Comparison of ENCODE assay signal across 18 mouse cellular contexts in genomic region chr11:51823271-51823670, GRCm38 (mm10). TPM values are rescaled to one million over a fixed set of nuclear protein-coding genes. Genes with fewer than 3 reads are reported as not detected.
DNase-seq lines count a peak whose midpoint lies in the region; ATAC-seq and TF ChIP-seq lines count a peak whose summit lies in the region.
"Had no signal": no experiment of that assay in that cellular context is flagged by ENCODE, and none has a peak within 500 bp of the region (broad histone marks: within the 10 kb centered on the region; RNA-seq: fewer than 3 reads in every experiment).

No protein-coding gene starts in this region.

- no peak for DNase-seq in hindbrain, embryonic 14.5 days (ENCODE audit: low spot score)
- DNase-seq in midbrain, embryonic 10.5 days (ENCODE audit: low spot score): peak; percentile 52
- DNase-seq in brain, embryonic 14.5 days (ENCODE audit: low read depth): peak; percentile 28
- DNase-seq: gastrocnemius, postnatal 14 days; layer of hippocampus, adult 9-11 months; midbrain, embryonic 14.5 days; thymus, adult 18-20 months; thymus, postnatal 36 days had no signal

- H3K4me2 ChIP-seq in hindbrain, embryonic 15.5 days: no peak overlapping the region
- no peak overlapping the region for H3K4me2 ChIP-seq in hindbrain, embryonic 14.5 days (replicated peaks)
- no peak overlapping the region for H3K4me2 ChIP-seq in midbrain, embryonic 13.5 days (replicated peaks)
- H3K4me2 ChIP-seq: embryonic facial prominence, embryonic 15.5 days; forebrain, embryonic 15.5 days; heart, embryonic 12.5 days; limb, embryonic 15.5 days had no signal

- H3K27ac ChIP-seq in hindbrain, embryonic 15.5 days (replicated peaks): no peak overlapping the region
- no peak overlapping the region for H3K27ac ChIP-seq in hindbrain, embryonic 14.5 days
- peak overlapping the region; percentile 69 for H3K27ac ChIP-seq in midbrain, embryonic 10.5 days (replicated peaks)
- no peak overlapping the region for H3K27ac ChIP-seq in midbrain, embryonic 13.5 days
- H3K27ac ChIP-seq: embryonic facial prominence, embryonic 15.5 days; forebrain, embryonic 15.5 days; limb, embryonic 15.5 days had no signal

- no peak overlapping the region for H3K4me3 ChIP-seq in hindbrain, embryonic 15.5 days
- no peak overlapping the region for H3K4me3 ChIP-seq in hindbrain, embryonic 14.5 days (replicated peaks; ENCODE audit: low read length)
- H3K4me3 ChIP-seq in midbrain, embryonic 10.5 days: no peak overlapping the region
- no peak overlapping the region for H3K4me3 ChIP-seq in midbrain, embryonic 13.5 days (replicated peaks)
- peak overlapping the region; percentile 37 for H3K4me3 ChIP-seq in E14TG2a.4 (replicated peaks; ENCODE audit: low read length)
- H3K4me3 ChIP-seq: embryonic facial prominence, embryonic 15.5 days; forebrain, embryonic 15.5 days; heart, embryonic 12.5 days; limb, embryonic 15.5 days had no signal

- ATAC-seq in hindbrain, embryonic 15.5 days (ENCODE audit: low FRiP score, low read depth): 0 out of 2 replicates have a peak, but pooled peaks have one; percentile 32
- no peak for ATAC-seq in hindbrain, embryonic 14.5 days (ENCODE audit: low FRiP score)
- no peak for ATAC-seq in midbrain, embryonic 13.5 days
- ATAC-seq in cerebellum, adult (ENCODE audit: insufficient number of reproducible peaks, low FRiP score, low TSS enrichment): no peak
- ATAC-seq: forebrain, embryonic 15.5 days; intestine, postnatal 0 days; Patski had no signal

- H3K9me3 ChIP-seq in hindbrain, embryonic 15.5 days: no peaks in the 10 kb centered on the region
- H3K9me3 ChIP-seq in hindbrain, embryonic 14.5 days (ENCODE audit: control insufficient read depth, low read length): no peaks in the 10 kb centered on the region
- H3K9me3 ChIP-seq in midbrain, embryonic 10.5 days (replicated peaks): no peaks in the 10 kb centered on the region
- H3K9me3 ChIP-seq in midbrain, embryonic 13.5 days: no peaks in the 10 kb centered on the region
- no peaks in the 10 kb centered on the region for H3K9me3 ChIP-seq in E14TG2a.4 (ENCODE audit: low read length)
- H3K9me3 ChIP-seq: embryonic facial prominence, embryonic 15.5 days; forebrain, embryonic 15.5 days; heart, embryonic 12.5 days; limb, embryonic 15.5 days had no signal

- no peaks in the 10 kb centered on the region for H3K27me3 ChIP-seq in hindbrain, embryonic 15.5 days
- H3K27me3 ChIP-seq in hindbrain, embryonic 14.5 days (ENCODE audit: control insufficient read depth, insufficient read depth, low read length): no peaks in the 10 kb centered on the region
- H3K27me3 ChIP-seq in midbrain, embryonic 10.5 days (ENCODE audit: low read depth, poor library complexity, severe bottlenecking): no peaks in the 10 kb centered on the region
- H3K27me3 ChIP-seq in midbrain, embryonic 13.5 days: no peaks in the 10 kb centered on the region
- no peaks in the 10 kb centered on the region for H3K27me3 ChIP-seq in E14TG2a.4 (ENCODE audit: insufficient read depth, low read length)
- H3K27me3 ChIP-seq: embryonic facial prominence, embryonic 15.5 days; forebrain, embryonic 15.5 days; heart, embryonic 12.5 days; limb, embryonic 15.5 days; Patski had no signal

- WGBS in hindbrain, embryonic 15.5 days: 30% methylated on average over 11 of the region's 11 CpGs
- 33% methylated on average over 11 of the region's 11 CpGs for WGBS in hindbrain, embryonic 14.5 days
- 59% methylated on average over 11 of the region's 11 CpGs for WGBS in midbrain, embryonic 10.5 days
- 30% methylated on average over 11 of the region's 11 CpGs for WGBS in midbrain, embryonic 13.5 days

- no peak overlapping the region for H3K9ac ChIP-seq in hindbrain, embryonic 15.5 days
- H3K9ac ChIP-seq in hindbrain, embryonic 14.5 days: no peak overlapping the region
- no peak overlapping the region for H3K9ac ChIP-seq in midbrain, embryonic 13.5 days (replicated peaks)
- H3K9ac ChIP-seq: embryonic facial prominence, embryonic 15.5 days; forebrain, embryonic 15.5 days; limb, embryonic 15.5 days had no signal

- no peak for TF ChIP-seq CTCF in E14TG2a.4 (conservative IDR thresholded peaks at IDR 0.05; ENCODE audit: low read length)
- TF ChIP-seq CTCF in brain, embryonic 14.5 days (IDR thresholded peaks at IDR 0.05; ENCODE audit: borderline replicate concordance, extremely low read depth, insufficient read depth, insufficient read length): no peak

- no peak for TF ChIP-seq POLR2A in brain, embryonic 14.5 days (IDR thresholded peaks at IDR 0.05; ENCODE audit: borderline replicate concordance, extremely low read depth, insufficient read depth, insufficient read length, poor library complexity, severe bottlenecking)

- H3K4me1 ChIP-seq in hindbrain, embryonic 15.5 days (replicated peaks): no peaks in the 10 kb centered on the region; the same call in 1 of the 2 replicates
- H3K4me1 ChIP-seq in hindbrain, embryonic 14.5 days (replicated peaks; ENCODE audit: control insufficient read depth, insufficient read depth, low read length): peaks cover 7% of the 10 kb centered on the region; the same call in 1 of the 2 replicates
- peaks cover 28% of the 10 kb centered on the region for H3K4me1 ChIP-seq in midbrain, embryonic 10.5 days
- peaks cover 14% of the 10 kb centered on the region for H3K4me1 ChIP-seq in midbrain, embryonic 13.5 days (replicated peaks)
- peaks cover 65% of the 10 kb centered on the region for H3K4me1 ChIP-seq in E14TG2a.4 (replicated peaks; ENCODE audit: low read depth, low read length)
- H3K4me1 ChIP-seq: forebrain, embryonic 15.5 days had no signal

- no peaks in the 10 kb centered on the region for H3K36me3 ChIP-seq in hindbrain, embryonic 15.5 days
- no peaks in the 10 kb centered on the region for H3K36me3 ChIP-seq in hindbrain, embryonic 14.5 days (replicated peaks; ENCODE audit: control insufficient read depth, insufficient read depth)
- 0 out of 2 replicates have a peak, but pooled peaks cover 2% of the 10 kb centered on the region for H3K36me3 ChIP-seq in midbrain, embryonic 10.5 days
- H3K36me3 ChIP-seq in midbrain, embryonic 13.5 days: no peaks in the 10 kb centered on the region
- peaks cover 91% of the 10 kb centered on the region for H3K36me3 ChIP-seq in E14TG2a.4 (ENCODE audit: insufficient read depth, low read length)
- H3K36me3 ChIP-seq: forebrain, embryonic 15.5 days; heart, embryonic 12.5 days had no signal

RNA-seq across cellular contexts. Expression of gene Jade2, which starts 34.2 kb away (rescaled TPM):
- 0.69 and 0.71 TPM in 2 replicates for polyA plus RNA-seq in hindbrain, embryonic 15.5 days (2015; fragmentation: Nextera tagmentation; extraction: Ambion mirVana)
- polyA plus RNA-seq in hindbrain, embryonic 14.5 days (2014; fragmentation: Nextera tagmentation; extraction: Ambion mirVana): 0.39 and 0.56 TPM in 2 replicates
- polyA plus RNA-seq in midbrain, embryonic 10.5 days (2016; fragmentation: Nextera tagmentation; extraction: Ambion mirVana): 0.41 and 0.47 TPM in 2 replicates
- 0.31 and 0.32 TPM in 2 replicates for polyA plus RNA-seq in midbrain, embryonic 13.5 days (2015; fragmentation: Nextera tagmentation; extraction: Ambion mirVana)
- polyA plus RNA-seq in brain, embryonic 14.5 days (2012; rRNA removed): 0.93 and 1.1 TPM in 2 replicates

RNA-seq across cellular contexts. Expression of gene Sar1b, which starts 59.8 kb away (rescaled TPM):
- 196 and 197 TPM in 2 replicates for polyA plus RNA-seq in hindbrain, embryonic 15.5 days (2015; fragmentation: Nextera tagmentation; extraction: Ambion mirVana)
- polyA plus RNA-seq in hindbrain, embryonic 14.5 days (2014; fragmentation: Nextera tagmentation; extraction: Ambion mirVana): 225 TPM in 2 replicates
- polyA plus RNA-seq in midbrain, embryonic 10.5 days (2016; fragmentation: Nextera tagmentation; extraction: Ambion mirVana): 124 and 125 TPM in 2 replicates
- 150 and 167 TPM in 2 replicates for polyA plus RNA-seq in midbrain, embryonic 13.5 days (2015; fragmentation: Nextera tagmentation; extraction: Ambion mirVana)
- 91.1 and 97.9 TPM in 2 replicates for polyA plus RNA-seq in brain, embryonic 14.5 days (2012; rRNA removed)

RNA-seq across cellular contexts. Expression of gene Sec24a, which starts 59.8 kb away (rescaled TPM):
- polyA plus RNA-seq in hindbrain, embryonic 15.5 days (2015; fragmentation: Nextera tagmentation; extraction: Ambion mirVana): 14.2 and 15.9 TPM in 2 replicates
- 17.4 and 17.7 TPM in 2 replicates for polyA plus RNA-seq in hindbrain, embryonic 14.5 days (2014; fragmentation: Nextera tagmentation; extraction: Ambion mirVana)
- polyA plus RNA-seq in midbrain, embryonic 10.5 days (2016; fragmentation: Nextera tagmentation; extraction: Ambion mirVana): 12.9 and 14.8 TPM in 2 replicates
- 13.8 and 14.9 TPM in 2 replicates for polyA plus RNA-seq in midbrain, embryonic 13.5 days (2015; fragmentation: Nextera tagmentation; extraction: Ambion mirVana)
- 8.3 and 13.9 TPM in 2 replicates for polyA plus RNA-seq in brain, embryonic 14.5 days (2012; rRNA removed)
